Mouse (Mus musculus) liver, embryonic 11.5 days (tissue): ENCODE measurements at regions not wholly inside any gene's neighbourhood (a gene's known extent, or its start where the extent isn't known, plus 50 kb on each side); places are given as distances from the start of the nearest gene placed in this dataset.

ENCODE experiments used
- ATAC-seq: fragments of 200-750 bp; cut with Nextera tagmentation; replicated peaks from 2 replicates; pipeline ENCODE4 v1.8.0; 2017; ENCODE audit warnings: moderate number of reproducible peaks, mild to moderate bottlenecking, moderate TSS enrichment, moderate library complexity; ENCODE audit not compliant: low FRiP score
- DNase-seq: peaks from one replicate; pipeline ENCODE4 v3.0.0-alpha.2; 2017; ENCODE audit warnings: low spot score
- H3K27ac ChIP-seq: fragments of 300-500 bp; sonication (generic); 2 replicates; pipeline ENCODE4 v1.5.1; 2014; ENCODE audit warnings: mild to moderate bottlenecking, low read depth, low read length, control low read depth
- H3K27me3 ChIP-seq: fragments of 300-500 bp; sonication (generic); replicated peaks from 2 replicates; pipeline ENCODE4 v1.6.1; 2014; ENCODE audit warnings: low read length, mixed read lengths; ENCODE audit not compliant: control insufficient read depth, insufficient read depth
- H3K36me3 ChIP-seq: fragments of 300-500 bp; sonication (generic); 2 replicates; pipeline ENCODE4 v1.6.1; 2014; ENCODE audit warnings: mild to moderate bottlenecking, low read length, moderate library complexity, mixed read lengths; ENCODE audit not compliant: control insufficient read depth, insufficient read depth
- H3K4me1 ChIP-seq: fragments of 300-500 bp; sonication (generic); replicated peaks from 2 replicates; pipeline ENCODE4 v1.6.1; 2014; ENCODE audit warnings: low read length, mixed read lengths; ENCODE audit not compliant: control insufficient read depth, insufficient read depth
- H3K4me2 ChIP-seq: fragments of 300-500 bp; sonication (generic); 2 replicates; pipeline ENCODE4 v1.6.1; 2014; ENCODE audit warnings: mild to moderate bottlenecking, control low read depth, moderate library complexity
- H3K4me3 ChIP-seq: fragments of 300-500 bp; sonication (generic); 2 replicates; pipeline ENCODE4 v1.5.1; 2014; ENCODE audit warnings: low read depth, low read length, control low read depth
- H3K9ac ChIP-seq: fragments of 300-500 bp; sonication (generic); 2 replicates; pipeline ENCODE4 v1.6.1; 2014; ENCODE audit warnings: low read depth, low read length, control low read depth
- H3K9me3 ChIP-seq: fragments of 300-500 bp; sonication (generic); 2 replicates; pipeline ENCODE4 v1.6.1; 2016; ENCODE audit warnings: low read length, inconsistent platforms, mixed read lengths; ENCODE audit not compliant: control insufficient read depth
- WGBS: fragments of 180-500 bp; shearing (Covaris S2); extraction: QIAGEN DNeasy Blood & Tissue Kit; methylation state at CpG from one replicate; pipeline ENCODE4 v1.1.7; 2014; 5-methylcytosine and 5-hydroxymethylcytosine counted together

DNA sequence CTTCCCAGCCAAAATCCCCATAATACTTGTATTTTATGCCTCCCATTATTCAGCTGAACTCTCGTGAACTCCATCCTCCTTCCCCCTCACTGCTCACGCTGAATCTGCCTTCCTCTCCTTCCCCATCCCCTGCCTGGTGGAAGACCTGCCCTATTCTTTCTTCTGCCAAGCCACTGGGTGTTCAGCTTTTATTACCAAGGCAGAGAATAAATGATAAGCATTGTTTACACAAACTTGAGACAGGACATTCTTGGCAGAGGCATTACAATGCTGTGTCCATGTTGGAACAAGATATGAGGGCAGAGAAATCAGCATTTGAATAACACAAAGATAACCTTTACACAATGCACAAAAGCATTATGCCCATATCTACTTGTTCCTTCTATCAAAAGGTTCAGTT is 80.2 kb downstream of the Dhrs2 start:
- H3K9ac ChIP-seq = no peak overlapping the region
- H3K4me3 ChIP-seq = no peak overlapping the region
- H3K36me3 ChIP-seq = no peaks in the 10 kb centered on the region
- no peak overlapping the region for H3K27ac ChIP-seq
- no peaks in the 10 kb centered on the region for H3K4me1 ChIP-seq
- no peak overlapping the region for H3K4me2 ChIP-seq
- no peaks in the 10 kb centered on the region for H3K9me3 ChIP-seq
- ATAC-seq (no peak), DNase-seq (no peak)
- H3K27me3 ChIP-seq = no peaks in the 10 kb centered on the region
- WGBS = 45% methylated on average over 2 of the region's 2 CpGs

GRCm38 (mm10) chr14:55313615-55314014 is 91.8 kb downstream of the Dhrs2 start:
- Histone ChIP-seq H3K4me1 (no peaks in the 10 kb centered on the region), H3K9ac (no peak overlapping the region), H3K4me3 (no peak overlapping the region), H3K36me3 (no peaks in the 10 kb centered on the region), H3K4me2 (no peak overlapping the region), H3K9me3 (no peaks in the 10 kb centered on the region), H3K27ac (no peak overlapping the region), H3K27me3 (no peaks in the 10 kb centered on the region)
- ATAC-seq (no peak), DNase-seq (no peak)
- WGBS = 67% methylated on average over 6 of the region's 6 CpGs

- ATAC-seq = peak; percentile 100
- H3K9ac ChIP-seq = peak overlapping the region; percentile 23; the same call in 1 of the 2 replicates
- peak overlapping the region; percentile 71; the same call in 1 of the 2 replicates for H3K27ac ChIP-seq
Observed at GRCm38 (mm10) chr14:55323897-55324296, 102.1 kb downstream of the Dhrs2 start.

GRCm38 (mm10) chr14:55324335-55324734 is 102.5 kb downstream of the Dhrs2 start:
- H3K4me3 ChIP-seq = no peak overlapping the region
- H3K4me1 ChIP-seq = peaks cover 10% of the 10 kb centered on the region
- ATAC-seq = peak; percentile 26; the same call in 1 of the 2 replicates
- no peak for DNase-seq
- no peaks in the 10 kb centered on the region for H3K9me3 ChIP-seq
- H3K36me3 ChIP-seq = no peaks in the 10 kb centered on the region
- 46% methylated on average over 3 of the region's 3 CpGs for WGBS
- no peaks in the 10 kb centered on the region for H3K27me3 ChIP-seq
- H3K9ac ChIP-seq = peak overlapping the region; percentile 23; the same call in 1 of the 2 replicates
- H3K27ac ChIP-seq = peak overlapping the region; percentile 71; the same call in 1 of the 2 replicates
- H3K4me2 ChIP-seq = no peak overlapping the region

More at GRCm38 (mm10) chr14:55323897-55324296, 102.1 kb downstream of the Dhrs2 start:
- Histone ChIP-seq H3K27me3 (no peaks in the 10 kb centered on the region), H3K36me3 (no peaks in the 10 kb centered on the region), H3K4me3 (no peak overlapping the region), H3K4me2 (no peak overlapping the region), H3K9me3 (no peaks in the 10 kb centered on the region), H3K4me1 (peaks cover 10% of the 10 kb centered on the region)
- no peak for DNase-seq

DNA sequence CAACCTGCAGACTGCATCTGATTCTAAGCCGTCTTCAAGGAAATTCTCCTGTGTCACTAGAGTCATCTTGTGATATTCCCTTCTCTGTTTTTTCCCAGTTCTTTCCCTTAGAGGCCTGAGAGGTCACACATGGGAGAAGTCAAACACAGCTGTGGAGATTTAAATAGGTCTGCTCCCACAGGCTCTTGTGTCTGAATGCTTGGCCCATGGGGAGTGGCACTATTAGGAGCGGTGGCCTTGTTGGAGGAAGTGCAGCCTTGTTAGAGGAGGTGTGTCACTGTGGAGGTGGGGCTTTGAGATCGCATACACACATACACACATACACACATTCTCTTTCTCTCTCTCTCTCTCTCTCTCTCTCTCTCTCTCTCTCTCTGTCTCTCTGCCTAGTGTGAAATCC is 112.0 kb downstream of the Dhrs2 start:
- Histone ChIP-seq H3K27ac (no peak overlapping the region), H3K4me3 (no peak overlapping the region), H3K36me3 (no peaks in the 10 kb centered on the region), H3K9me3 (no peaks in the 10 kb centered on the region), H3K4me1 (no peaks in the 10 kb centered on the region), H3K27me3 (no peaks in the 10 kb centered on the region), H3K9ac (no peak overlapping the region), H3K4me2 (no peak overlapping the region)
- ATAC-seq = no peak
- no peak for DNase-seq
- 63% methylated on average over 3 of the region's 3 CpGs for WGBS

GRCm38 (mm10) chr14:55334305-55334704 is 112.5 kb downstream of the Dhrs2 start:
- no peak overlapping the region for H3K9ac ChIP-seq
- peaks cover 3% of the 10 kb centered on the region; the same call in 1 of the 2 replicates for H3K4me1 ChIP-seq
- no peak for DNase-seq
- H3K9me3 ChIP-seq = no peaks in the 10 kb centered on the region
- 87% methylated on average over 7 of the region's 7 CpGs for WGBS
- ATAC-seq = no peak
- no peaks in the 10 kb centered on the region for H3K27me3 ChIP-seq
- no peaks in the 10 kb centered on the region for H3K36me3 ChIP-seq
- no peak overlapping the region for H3K4me2 ChIP-seq
- no peak overlapping the region for H3K27ac ChIP-seq
- H3K4me3 ChIP-seq = no peak overlapping the region

DNA sequence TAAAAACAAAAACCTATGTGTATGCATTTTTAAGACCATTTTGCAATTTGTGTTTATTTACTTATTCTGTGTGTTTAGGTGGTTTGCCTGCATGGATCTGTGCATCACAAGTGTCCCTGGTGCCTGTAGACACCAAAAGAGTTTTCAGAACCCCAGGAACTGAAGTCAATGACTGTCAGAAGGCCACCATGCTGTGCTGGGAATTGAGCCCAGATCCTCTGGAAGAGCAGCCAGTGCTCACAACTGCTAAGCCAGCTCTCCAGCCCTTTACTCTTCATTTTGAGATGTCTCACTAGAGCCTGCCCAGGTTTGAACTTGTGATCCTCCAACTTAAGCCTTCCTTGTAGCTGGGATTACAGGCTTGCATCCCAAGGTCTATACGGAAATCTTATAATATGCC is 113.8 kb downstream of the Dhrs2 start:
- Histone ChIP-seq H3K9ac (no peak overlapping the region), H3K27me3 (no peaks in the 10 kb centered on the region), H3K4me2 (no peak overlapping the region), H3K36me3 (no peaks in the 10 kb centered on the region), H3K9me3 (no peaks in the 10 kb centered on the region), H3K4me3 (no peak overlapping the region), H3K27ac (no peak overlapping the region), H3K4me1 (peaks cover 8% of the 10 kb centered on the region)
- ATAC-seq = no peak
- DNase-seq = no peak
- 86% methylated on average over 1 of the region's 1 CpGs for WGBS

- Histone ChIP-seq H3K4me3 (no peak overlapping the region), H3K27ac (no peak overlapping the region), H3K4me2 (no peak overlapping the region), H3K9ac (no peak overlapping the region), H3K27me3 (no peaks in the 10 kb centered on the region), H3K36me3 (no peaks in the 10 kb centered on the region), H3K4me1 (peaks cover 8% of the 10 kb centered on the region), H3K9me3 (no peaks in the 10 kb centered on the region)
- DNase-seq = no peak
- no peak for ATAC-seq
- WGBS = 66% methylated on average over 5 of the region's 5 CpGs
Observed at GRCm38 (mm10) chr14:55336451-55337195, 114.8 kb downstream of the Dhrs2 start.

GRCm38 (mm10) chr14:55338010-55338409 is 116.2 kb downstream of the Dhrs2 start:
- Histone ChIP-seq H3K9me3 (no peaks in the 10 kb centered on the region), H3K4me3 (no peak overlapping the region), H3K27ac (no peak overlapping the region), H3K36me3 (no peaks in the 10 kb centered on the region), H3K4me1 (peaks cover 14% of the 10 kb centered on the region), H3K9ac (no peak overlapping the region), H3K27me3 (no peaks in the 10 kb centered on the region), H3K4me2 (no peak overlapping the region)
- ATAC-seq (no peak), DNase-seq (no peak)
- WGBS = 40% methylated on average over 9 of the region's 9 CpGs
